Mouse (Mus musculus) thymus, postnatal 14 days (tissue): Measurements from ENCODE around the gene Vmn1r165.
"Not testable (repeated sequence)": the region's sequence is repeated elsewhere in the genome, so short reads cannot be mapped to it uniquely, and the experiment has no call there.

Experiments
- DNase-seq: peaks from one replicate; pipeline ENCODE4 v3.0.0; 2021

Vmn1r165 gene

DNA sequence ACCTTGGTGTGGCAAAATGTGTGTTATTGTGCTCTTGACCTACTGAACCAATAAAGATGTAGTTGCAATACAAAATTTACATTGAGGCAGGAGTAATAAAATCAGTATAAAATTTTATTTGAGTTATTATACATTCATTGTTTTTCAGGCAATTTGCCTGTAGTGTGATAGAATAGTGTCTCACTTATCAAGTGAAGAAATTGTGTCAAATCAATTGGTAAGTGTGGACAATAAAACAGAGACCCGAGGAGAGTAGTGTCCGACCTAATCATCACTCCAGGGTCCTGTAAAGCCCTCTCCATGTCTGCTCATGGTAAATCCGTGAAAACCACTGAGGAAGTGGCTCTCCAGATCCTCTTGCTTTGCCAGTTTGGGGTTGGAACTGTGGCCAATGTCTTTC, at the start of gene Vmn1r165:
TSS of gene Vmn1r165 (plus strand) at position 301 of the 400 bp plus-strand sequence.
- not testable (repeated sequence) for DNase-seq

GRCm38 (mm10) chr7:23251582-23251981, 34.5 kb downstream of the Vmn1r165 start, which contains the start of gene Vmn1r166:
TSS of gene Vmn1r166 (minus strand) at chr7:23251682.
- not testable (repeated sequence) for DNase-seq
